Mouse (Mus musculus) skeletal muscle tissue, adult 2 months (tissue): ENCODE measurements around the gene Suco.

Source experiments
- DNase-seq: peaks from one replicate; pipeline ENCODE4 v3.0.0-alpha.2; 2012; ENCODE audit warnings: low read depth, low spot score

Gene Suco

DNA sequence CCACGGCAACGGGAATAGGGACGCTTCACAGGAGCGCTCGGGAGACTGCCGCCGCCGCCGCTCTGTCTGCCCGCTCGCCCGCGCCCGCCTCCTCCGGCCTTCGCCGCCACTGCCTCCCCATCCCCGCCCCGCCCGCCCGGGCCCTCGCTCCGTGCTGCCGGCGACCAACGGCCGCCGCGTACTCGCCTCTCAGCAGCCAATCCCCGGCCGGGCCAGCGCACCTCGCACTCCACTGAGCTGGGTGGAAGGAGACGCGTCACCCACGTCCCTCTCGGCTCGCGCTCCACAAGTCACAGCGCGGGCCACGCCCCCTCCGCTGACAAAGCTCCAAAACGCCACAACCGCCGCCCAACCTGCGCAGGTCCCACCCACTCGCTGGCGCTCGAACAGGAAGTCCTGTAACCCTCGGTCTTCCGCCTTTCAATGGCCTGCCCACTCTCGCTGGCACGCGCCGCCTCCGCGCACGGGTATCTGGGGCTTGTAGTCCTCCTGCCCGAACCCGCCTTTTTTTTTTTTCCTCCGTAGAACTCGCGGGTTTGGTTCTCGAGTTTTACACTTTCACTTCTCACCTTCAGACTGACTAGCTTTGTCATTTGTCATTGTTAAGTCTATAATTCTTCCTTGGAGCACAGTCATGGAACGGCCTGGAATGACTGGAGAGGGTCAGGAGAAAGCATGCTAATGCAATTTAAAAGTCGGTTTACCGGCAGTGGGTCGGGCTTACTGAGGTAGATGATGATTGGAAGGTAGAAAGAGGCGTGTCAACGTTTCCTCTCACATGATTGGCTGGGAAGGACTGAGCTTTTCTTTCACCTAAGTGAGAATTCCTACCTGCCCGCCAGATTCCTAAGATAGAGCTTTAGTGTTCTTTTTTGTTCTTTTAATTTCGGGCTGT lies at the start of gene Suco:
TSS of gene Suco (minus strand) at position 130 of the 895 bp plus-strand sequence.
- peak; percentile 98 for DNase-seq

DNA sequence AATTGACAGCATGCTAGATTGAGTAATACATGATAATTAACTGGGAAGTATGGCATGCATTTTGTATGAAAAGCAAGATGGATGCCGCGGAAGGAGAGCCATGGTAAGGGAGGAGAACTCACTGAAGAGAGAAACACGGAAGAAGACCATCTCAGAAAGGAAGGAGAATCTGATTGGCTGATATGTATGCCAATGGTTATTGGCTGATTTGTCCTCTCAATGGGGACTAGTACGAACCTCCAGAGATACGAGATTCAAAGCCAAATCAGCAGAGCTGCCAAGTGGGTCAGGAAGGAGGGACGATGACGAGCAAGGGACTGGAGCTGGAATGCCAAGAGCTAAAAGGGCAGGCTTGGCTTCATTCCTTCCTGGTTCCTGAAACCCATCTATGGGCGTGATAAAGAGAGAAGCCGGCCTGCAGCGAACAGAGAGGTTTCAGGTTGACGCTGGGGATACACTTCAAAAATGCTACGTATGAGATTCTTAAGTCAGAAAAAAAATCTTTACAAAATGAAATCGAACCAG lies 48.9 kb upstream of the Suco start:
- no peak for DNase-seq

DNA sequence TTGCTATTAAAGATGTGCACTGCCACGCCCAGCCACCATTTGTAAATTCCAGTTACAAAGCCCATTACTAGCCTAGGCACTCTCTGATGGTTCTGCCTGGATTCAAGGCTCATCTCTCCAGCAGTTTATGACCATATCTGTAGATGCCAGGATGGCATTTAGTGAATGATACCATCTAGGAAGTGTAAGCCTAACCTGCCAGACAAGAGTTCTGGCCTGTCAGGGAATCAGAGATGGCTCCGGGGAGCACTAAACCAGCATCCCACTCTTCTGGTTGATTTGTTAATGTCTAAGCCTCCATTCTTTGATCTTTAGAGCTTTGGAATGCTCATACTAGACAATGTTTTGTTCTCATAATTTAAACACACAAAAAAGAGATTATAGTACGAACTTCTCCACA lies 47.8 kb upstream of the Suco start:
- DNase-seq = no peak

DNA sequence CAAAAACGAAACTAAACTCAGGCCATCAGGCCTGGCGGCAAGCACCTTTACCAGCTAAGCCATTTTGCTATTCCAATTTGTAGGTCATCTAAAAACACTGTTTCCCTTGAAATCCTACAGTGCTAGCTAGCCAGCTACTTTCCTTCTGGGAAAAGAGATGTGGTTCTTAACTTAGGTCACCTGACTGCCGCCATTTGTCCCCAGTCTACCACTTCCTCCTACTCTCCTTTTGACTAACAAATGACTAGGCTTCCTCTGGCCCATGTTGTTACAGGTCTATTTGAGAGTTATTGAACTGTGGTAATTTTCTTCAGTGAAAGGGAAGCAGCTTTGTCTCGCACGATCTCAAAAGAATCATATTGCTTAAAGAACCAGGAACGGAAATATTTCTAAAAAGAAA lies 45.4 kb upstream of the Suco start:
- DNase-seq = no peak

DNA sequence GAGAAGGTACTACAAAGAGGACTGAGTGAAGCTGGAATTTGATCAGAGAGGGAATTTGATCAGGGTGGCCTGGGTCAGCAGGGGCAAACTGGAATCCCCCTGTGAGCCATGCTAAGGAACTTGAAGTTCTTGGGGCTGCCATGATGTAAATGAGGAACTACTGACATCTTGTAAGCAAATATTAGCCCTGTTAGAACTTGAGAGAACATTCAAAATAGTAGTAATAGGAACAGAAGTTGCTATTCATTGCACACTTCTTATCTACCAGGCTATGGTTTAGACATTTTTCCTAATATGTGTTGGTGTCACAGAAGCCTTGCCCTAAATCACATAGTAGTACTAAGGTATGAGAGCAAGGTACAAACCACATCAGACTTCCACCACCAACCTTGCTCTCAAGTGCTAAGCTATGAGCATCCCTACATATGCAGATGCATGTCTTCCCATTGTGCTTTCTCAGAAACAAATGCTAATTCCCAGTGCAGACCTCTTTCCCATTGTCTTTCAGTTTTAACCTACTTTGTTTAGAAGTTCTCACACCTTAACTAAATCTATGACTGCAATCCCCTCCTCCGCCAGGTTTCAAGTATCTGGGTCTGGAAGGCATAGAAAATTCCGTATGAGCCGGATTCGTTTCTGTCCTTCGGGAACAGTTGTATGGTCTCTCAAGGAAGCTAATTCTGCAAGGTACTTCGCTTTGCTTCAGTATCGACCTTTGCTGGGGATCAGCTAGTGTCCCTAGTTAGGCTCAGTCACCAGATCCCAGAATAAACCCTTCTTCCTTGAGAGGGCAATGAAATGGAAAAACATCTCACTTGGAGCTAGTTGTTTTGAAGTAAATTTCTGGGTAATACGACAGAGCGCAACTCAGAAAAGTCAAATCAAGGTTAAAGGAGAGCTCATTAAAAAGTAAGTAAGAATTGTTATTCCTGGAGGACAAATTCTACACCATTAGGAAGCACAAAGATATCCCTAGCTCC lies 44.3 kb upstream of the Suco start:
- no peak for DNase-seq

DNA sequence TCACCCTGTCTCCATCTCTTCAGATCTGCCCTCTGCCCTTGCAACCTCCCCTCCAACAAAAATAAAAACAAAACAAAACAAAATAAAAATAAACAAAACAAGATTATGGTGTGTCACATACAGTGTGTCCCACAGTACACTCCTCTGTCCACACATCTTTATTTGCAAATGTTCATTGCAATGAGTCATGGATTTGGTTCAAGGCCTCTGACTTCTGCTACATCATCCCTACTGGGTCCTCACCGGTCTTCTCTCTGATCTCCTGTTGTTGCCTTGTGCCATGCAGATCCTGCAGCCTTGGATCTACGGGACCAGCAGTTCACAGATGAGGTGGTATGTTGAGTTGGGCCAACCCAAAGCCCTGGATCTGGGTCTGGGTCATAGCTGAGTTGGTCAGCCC lies 43.1 kb upstream of the Suco start:
- DNase-seq = no peak

DNA sequence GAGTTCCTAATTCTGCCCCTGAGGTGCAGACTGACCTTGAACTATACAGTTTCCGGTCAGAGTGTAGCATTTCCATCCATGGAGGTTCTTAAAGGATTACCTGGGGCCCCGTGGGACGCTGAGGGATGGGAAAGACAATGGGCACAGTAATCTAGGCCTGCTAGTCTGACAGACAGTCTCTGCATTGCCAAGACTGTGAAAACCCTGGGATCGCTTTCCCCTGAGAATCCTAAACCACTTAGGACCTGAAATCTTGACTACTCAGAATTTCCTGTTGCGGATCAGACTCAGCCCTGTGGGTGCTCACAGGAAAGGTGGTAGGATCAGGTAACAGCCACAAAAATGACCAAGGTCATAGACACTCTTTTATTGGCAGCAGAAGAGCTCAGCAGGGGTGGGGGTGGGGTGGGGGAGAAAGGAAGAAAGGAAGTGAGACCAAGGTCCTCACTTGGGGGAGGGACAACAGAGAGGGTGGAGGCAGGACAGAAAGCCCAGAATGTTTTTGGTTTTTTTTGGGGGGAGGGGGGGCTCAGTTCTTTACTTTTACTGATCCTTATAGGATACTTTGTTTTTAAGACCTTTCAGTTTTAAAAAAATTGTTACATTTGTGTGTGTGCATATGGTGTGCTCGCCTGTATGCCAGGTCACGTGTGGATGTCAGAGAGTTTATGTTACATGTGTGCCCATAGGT lies 42.3 kb upstream of the Suco start:
- DNase-seq = no peak

DNA sequence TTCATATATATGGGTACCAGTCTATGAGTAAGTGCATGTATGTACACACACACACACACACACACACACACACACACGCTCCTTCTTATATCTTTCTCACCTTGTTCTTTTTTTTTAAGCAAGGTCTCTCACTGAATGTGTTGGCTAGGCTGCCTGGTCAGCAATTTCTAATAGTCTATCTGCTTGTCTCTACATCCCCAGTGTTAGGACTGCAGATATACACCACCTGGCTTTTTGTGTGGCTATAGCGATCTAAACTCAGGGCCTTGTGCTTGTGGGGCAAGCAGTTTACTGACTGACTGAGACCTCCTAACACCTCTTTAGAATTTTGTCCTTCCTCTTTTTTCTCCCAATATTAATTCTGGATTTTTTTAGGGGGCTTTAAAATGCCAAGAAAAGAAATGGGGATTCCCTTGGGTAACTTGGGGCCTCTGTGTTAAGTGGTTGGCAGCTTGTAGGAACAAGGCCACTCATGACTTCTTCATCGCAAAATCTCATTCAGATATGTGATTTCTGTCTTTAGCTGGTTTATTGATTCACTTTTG lies 41.5 kb upstream of the Suco start:
- no peak for DNase-seq

DNA sequence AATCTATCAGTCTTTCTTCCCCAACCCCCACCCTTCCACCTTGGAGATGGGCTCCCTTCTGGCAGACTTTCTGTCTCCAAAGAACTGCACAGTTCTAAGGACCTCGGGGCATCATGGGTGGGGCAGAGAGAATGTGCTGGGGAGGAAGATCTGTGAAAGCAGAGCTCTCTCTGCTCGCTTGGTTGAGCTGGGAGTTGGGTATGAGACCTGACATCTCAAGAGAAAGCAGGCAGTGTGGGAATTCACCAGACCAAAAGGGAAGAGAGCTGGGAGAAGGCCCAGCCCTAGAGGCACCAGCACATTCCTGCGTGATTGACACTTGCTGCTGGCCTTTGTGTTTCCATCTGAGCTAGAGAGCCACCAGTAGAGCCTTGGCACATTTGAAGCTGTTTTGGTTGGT lies 39.6 kb upstream of the Suco start:
- no peak for DNase-seq

DNA sequence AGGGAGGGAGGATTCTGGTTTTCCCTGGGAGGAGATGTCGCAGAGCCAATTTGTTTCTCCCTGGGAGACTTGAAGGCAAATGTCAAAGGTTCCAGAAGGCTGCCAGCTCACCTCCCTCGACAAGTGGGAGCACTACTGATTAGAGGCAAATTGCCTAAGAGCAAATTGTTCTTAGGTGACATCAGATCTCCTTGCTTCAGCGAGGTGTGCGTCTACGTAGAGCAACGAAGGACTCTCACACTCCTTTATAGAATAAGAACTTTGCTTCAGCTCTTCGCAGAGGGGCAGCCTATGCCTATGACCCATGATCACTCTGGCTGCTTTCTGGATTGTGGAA lies 37.1 kb upstream of the Suco start:
- no peak for DNase-seq

DNA sequence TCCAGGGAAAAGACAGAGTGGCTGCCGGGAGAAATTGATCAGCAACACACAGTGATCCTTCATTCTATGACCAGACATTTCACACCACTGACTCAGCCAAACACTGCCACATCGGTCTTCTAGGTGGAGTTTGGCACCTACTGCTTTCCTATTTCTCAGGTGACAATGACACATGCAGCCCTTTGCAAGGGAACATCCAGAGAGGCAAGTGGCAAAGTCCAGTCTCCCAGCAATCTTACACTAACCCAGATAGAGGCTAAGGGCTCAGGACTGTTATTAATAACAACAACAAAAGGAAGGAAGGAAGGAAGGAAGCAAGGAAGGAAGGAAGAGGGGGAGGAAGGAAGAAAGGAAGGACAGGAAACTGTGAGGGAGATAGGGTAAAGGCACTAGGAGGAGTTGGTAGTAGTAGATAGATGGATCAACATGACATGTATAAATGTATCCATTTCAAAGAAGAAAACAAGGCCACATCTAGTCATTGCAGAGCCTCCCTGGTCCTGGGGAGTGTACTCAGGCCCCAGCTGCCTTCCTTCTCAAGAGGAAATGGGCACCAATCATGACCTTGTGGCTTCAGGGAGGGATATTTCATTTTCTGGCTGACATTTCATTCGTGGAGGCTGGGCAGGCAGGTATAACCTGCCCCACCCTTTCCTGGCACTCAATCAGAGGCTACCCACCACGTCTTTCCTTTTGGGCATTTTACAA lies 36.6 kb upstream of the Suco start:
- no peak for DNase-seq

DNA sequence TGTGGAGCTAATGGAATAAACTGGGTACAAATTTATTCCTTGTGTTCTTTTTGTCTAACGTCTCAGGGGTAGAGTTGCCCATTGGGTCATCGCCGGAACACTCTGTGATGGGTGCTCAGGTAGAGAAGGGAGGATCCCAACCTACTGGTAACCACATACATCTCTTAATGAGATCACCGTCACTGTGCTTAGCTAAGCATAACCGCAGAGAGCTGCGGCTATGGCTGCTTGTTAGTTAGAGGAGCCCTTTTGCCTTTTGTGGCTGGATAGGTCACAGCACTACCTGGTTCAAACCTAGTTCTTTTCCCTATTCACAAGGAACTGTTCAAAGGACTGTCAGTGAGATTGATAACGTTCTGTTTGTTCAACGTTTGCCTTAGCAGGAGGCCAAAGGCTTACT lies 32.6 kb upstream of the Suco start:
- no peak for DNase-seq

DNA sequence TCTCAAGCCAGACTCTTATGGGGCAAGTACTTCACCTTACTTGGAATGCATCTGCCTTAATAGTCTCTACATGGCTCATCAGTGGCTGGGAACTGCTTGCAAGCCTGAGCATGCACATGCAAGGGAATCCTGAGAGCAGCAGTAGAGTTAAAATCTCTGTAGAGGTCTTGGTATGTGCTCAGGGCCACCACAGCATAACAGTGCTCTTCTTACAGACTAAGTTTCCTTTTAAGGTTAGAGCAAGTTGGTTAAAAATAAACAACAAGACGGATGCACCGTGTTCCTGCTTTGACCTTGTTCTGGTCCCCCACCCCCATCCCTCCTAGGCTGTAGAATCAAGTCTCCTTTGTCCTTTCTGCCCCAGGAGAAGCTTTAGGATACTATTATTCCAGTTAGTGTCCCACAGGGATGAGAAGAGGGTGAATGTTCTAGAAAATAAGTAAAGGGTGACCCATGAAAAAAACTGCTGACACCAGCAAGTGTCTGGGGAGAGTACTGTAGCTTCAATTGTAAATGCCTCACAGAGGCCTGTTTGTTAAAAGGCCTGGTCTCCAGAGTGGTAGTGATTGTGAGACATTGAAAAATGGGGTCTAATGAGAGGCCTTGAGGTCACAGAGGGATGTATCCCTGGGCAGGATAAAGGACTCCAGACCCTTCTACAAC lies 31.4 kb upstream of the Suco start:
- no peak for DNase-seq

DNA sequence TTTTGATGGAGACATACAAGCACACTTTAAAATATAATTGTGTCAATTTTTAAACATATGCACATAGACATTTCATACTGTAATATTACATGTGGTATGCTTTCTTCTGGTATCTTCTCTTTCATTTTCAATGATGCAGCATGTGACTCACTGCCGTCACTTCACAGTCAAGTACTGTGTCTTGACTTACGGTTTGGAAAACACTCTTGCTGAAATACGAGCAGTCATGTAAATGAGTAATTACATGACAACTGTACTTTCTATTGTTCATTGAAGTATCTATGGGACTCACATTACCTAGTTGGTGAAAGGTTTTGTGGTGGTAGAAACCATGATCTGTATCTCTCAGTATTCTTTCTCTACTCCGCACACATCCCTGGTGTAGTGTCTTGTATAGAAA lies 30.6 kb upstream of the Suco start:
- DNase-seq = no peak

DNA sequence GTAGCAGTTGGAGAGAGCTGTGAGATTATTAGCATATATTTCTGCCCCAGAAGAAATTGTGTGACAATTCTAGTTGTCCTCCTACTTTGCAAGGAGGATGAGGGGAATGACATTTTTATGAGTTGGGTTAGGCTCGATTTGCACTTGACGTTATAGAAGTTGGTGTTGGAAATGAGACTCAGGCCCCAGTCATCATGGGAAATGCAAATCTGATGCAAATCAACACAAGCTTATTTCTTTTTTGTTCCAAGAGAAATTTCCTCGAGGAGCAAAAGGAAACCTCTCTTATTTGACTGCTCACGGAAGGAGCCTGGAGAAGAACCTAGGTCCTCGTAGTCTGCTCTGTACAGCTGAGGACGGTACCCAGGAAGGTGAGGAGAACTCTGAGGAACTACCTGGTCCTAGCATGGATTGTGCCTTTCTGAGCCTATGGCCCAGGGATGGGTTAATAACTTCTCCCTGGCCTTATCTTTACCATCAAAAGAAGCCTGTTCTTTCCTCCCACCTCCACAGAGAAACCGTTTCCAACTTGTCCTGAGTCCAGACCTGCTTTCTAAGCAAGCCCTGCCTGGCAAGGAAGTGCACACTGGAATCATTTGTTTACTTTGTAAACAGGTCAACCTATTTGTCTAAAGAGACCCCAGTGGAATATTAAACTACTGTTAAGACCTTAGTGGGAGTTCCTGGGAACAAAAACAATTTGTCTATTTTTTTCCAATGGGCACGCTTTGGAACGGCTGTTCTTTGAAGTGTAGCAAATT lies 26.4 kb upstream of the Suco start:
- DNase-seq = no peak

DNA sequence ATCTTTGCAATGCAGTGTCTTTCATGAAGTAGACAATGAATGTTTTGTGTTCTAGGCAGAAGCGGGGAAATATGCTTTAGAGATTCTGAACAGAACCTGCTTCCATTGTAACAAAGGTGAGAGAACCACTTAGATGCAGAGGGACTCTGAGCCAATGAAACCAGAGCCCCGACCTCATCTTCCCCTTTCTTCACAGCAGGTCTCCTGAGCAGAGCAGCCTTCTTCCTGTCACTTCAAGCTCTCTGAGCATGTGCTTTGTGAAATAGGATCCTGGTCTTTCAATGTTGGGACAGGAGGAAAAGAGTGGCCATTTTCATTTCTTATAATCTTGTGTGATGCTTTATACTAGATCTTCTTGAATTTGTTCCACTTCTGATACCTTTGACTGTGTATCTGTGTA lies 23.6 kb upstream of the Suco start:
- DNase-seq = no peak

DNA sequence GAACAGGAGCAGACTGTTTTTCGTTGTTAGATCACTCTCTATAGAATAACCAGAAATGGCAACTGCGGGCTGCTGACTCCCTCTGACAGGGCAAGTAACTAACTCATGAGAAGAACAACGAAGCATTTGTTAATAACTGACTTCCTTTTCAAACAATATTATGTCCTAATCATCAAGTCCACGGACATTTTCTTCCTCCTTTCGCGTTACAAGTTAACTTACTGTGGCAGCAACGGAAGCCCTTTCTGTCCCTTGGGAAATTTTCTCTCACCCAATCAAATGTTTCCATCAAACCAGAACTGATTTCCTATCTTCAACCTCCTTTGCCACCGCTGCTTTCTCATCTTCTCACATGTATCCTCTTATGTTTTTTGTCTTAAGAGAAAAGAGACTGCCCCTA lies 20.8 kb upstream of the Suco start:
- DNase-seq = no peak

DNA sequence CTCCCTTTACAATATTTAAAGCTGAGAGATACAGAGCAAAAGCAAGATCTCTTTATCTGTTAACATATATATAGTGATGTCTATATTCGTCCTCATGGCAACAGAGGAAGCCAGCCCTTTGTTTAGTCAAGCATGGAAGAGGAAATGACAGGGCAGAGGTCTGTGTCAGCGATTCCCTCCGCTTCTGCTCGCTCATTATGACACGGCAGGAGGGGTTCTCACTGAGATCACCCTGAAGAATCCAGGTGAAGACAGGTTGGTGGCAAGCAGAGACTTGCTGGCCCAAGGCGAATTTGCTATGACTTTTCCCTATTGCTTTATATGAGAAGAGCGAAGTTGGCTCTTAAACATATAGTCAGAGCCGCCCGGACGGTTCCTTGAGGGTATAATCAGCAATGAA lies 19.6 kb upstream of the Suco start:
- DNase-seq = no peak

DNA sequence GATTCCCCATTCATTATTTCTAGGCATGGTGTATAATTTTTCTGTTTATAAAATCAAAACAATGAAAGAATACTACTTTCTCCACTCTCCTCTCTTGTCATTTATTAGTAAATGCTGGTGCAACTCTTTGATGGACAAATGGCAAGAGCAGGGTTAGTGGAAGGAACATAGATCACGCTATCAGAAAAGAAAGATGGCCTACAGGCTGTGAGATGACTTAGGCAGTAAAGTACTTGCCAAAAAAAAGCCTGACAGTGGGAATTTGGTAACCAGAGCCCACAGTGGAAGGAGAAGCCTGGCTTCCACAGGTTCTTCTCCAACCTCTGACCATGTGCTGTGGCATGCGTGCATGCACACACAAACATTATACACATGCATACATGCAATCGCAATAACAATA lies 18.5 kb upstream of the Suco start:
- DNase-seq = no peak

DNA sequence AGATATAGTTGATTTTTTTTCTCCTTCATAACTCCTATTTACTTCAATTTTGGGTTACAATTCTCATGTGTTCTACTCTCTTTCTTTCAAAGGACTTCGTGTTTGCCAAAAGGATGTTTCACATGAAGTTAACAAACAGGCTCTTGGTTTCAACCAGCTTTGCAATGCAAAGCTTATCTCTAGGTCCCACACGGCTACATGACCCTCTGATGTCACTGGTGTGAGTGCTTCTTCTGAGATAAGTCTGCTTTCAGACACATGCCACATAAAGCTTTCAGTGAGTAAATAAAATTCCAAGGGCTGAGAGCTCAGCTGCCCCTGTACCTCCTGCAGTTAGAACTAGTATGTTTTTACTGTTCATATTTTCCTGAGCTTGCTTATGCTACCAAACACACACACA lies 18.1 kb upstream of the Suco start:
- peak; percentile 18 for DNase-seq
